Mouse (Mus musculus) limb, embryonic 15.5 days (tissue): ENCODE results near the gene Sept6. TPM values are rescaled to one million over a fixed set of nuclear protein-coding genes. Genes with fewer than 3 reads are reported as not detected.
A peak's percentile ranks its signal among the peaks of the same experiment; 100 is the strongest.

Source experiments
- ATAC-seq: fragments of 200-750 bp; cut with Nextera tagmentation; 2 replicates; pipeline ENCODE4 v1.8.0; 2017; ENCODE audit warnings: low read depth, moderate TSS enrichment; ENCODE audit not compliant: insufficient number of reproducible peaks, low FRiP score, low TSS enrichment
- H3K27ac ChIP-seq: fragments of 300-500 bp; sonication (generic); 2 replicates; pipeline ENCODE4 v1.5.1; 2015; ENCODE audit warnings: moderate library complexity, mild to moderate bottlenecking, inconsistent platforms
- H3K27me3 ChIP-seq: fragments of 300-500 bp; sonication (generic); 2 replicates; pipeline ENCODE4 v1.6.1; 2015; ENCODE audit warnings: inconsistent platforms
- H3K36me3 ChIP-seq: fragments of 300-500 bp; sonication (generic); 2 replicates; pipeline ENCODE4 v1.6.1; 2015; ENCODE audit warnings: inconsistent platforms
- H3K4me1 ChIP-seq: fragments of 300-500 bp; sonication (generic); 2 replicates; pipeline ENCODE4 v1.6.1; 2015; ENCODE audit warnings: inconsistent platforms
- H3K4me2 ChIP-seq: fragments of 300-500 bp; sonication (generic); 2 replicates; pipeline ENCODE4 v1.6.1; 2015; ENCODE audit warnings: mild to moderate bottlenecking, inconsistent platforms
- H3K4me3 ChIP-seq: fragments of 300-500 bp; sonication (generic); 2 replicates; pipeline ENCODE4 v1.5.1; 2015; ENCODE audit warnings: mild to moderate bottlenecking, inconsistent platforms
- H3K9ac ChIP-seq: fragments of 300-500 bp; sonication (generic); 2 replicates; pipeline ENCODE4 v1.6.1; 2015; ENCODE audit warnings: inconsistent platforms
- H3K9me3 ChIP-seq: fragments of 300-500 bp; sonication (generic); 2 replicates; pipeline ENCODE4 v1.6.1; 2016; ENCODE audit warnings: inconsistent platforms
- WGBS: fragments of 180-500 bp; shearing (Covaris S2); methylation state at CpG from one replicate; pipeline ENCODE4 v1.1.7; 2015; 5-methylcytosine and 5-hydroxymethylcytosine counted together
- polyA plus RNA-seq: library from polyadenylated mRNA; unstranded; fragments of >200 nt; fragmentation: Nextera tagmentation; extraction: Ambion mirVana; gene quantifications from 2 replicates; pipeline ENCODE4 v1.2.1, GENCODE M21; 2015

Gene Sept6
- polyA plus RNA-seq, 1 experiment from 2014 or later = 43.9 TPM

DNA sequence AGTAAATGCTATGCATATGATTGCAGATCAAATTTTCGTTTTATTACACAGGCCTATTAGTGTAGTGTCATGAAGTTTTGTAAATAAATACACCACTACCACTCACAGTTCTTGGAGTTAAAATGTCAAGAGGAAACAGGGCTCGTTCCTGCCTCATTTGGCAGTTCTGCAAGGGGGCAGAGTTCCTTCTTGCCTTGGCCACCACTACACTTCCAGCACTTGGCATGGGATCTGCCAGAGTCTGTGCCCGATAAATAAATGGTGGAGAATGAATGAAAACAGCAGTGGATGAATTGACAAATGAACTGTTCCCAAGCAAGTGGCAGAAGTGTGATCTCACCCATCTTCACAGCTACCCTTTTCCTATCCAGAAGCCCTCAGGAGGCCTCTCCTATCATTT is 6.6 kb downstream of the Sept6 start:
- Histone ChIP-seq H3K27me3 (no peaks in the 10 kb centered on the region), H3K36me3 (no peaks in the 10 kb centered on the region), H3K4me3 (no peak overlapping the region), H3K9me3 (no peaks in the 10 kb centered on the region), H3K9ac (no peak overlapping the region), H3K27ac (no peak overlapping the region), H3K4me2 (no peak overlapping the region), H3K4me1 (peaks cover 15% of the 10 kb centered on the region; the same call in 1 of the 2 replicates)
- no peak for ATAC-seq
- WGBS = 50% methylated on average over 3 of the region's 3 CpGs

DNA sequence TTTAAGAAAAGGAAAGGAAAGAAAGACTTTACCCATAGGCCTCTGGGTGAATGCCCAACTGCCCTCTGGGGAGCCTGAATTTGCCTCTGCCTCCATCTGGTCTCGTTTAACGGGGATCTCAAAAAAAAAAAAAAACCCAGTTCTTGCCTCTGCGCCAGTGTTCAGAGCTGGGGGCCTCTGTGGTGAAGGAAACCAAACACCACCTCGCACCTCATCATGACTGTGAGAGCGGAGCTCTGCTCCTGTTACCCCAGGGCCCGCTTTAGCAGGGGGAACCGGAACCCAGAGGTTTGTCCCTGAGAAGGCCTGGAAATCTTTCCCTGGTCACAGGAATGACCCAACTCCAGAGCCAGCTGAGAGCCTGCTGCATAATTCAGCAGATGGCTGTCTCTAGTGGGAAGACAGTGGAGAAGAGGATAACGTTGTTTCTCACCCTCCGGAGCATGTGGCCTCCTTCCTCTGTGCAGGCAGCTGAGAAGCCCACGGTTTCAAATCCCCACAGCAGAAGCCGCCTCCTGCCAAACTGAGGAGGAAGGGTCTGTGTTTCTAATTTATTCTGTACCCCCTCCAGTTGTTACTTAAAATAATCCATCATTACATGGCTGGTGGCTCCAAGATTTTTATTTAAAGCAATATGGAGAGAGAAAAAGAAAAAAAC is 7.8 kb downstream of the Sept6 start:
- H3K36me3 ChIP-seq = no peaks in the 10 kb centered on the region
- H3K9ac ChIP-seq = no peak overlapping the region
- H3K9me3 ChIP-seq = no peaks in the 10 kb centered on the region
- H3K27ac ChIP-seq = peak overlapping the region; percentile 82
- peak; percentile 90 for ATAC-seq
- H3K4me2 ChIP-seq = peak overlapping the region; percentile 22; the same call in 1 of the 2 replicates
- H3K4me3 ChIP-seq = no peak overlapping the region
- no peaks in the 10 kb centered on the region for H3K27me3 ChIP-seq
- peaks cover 15% of the 10 kb centered on the region; the same call in 1 of the 2 replicates for H3K4me1 ChIP-seq
- WGBS = 30% methylated on average over 10 of the region's 11 CpGs

DNA sequence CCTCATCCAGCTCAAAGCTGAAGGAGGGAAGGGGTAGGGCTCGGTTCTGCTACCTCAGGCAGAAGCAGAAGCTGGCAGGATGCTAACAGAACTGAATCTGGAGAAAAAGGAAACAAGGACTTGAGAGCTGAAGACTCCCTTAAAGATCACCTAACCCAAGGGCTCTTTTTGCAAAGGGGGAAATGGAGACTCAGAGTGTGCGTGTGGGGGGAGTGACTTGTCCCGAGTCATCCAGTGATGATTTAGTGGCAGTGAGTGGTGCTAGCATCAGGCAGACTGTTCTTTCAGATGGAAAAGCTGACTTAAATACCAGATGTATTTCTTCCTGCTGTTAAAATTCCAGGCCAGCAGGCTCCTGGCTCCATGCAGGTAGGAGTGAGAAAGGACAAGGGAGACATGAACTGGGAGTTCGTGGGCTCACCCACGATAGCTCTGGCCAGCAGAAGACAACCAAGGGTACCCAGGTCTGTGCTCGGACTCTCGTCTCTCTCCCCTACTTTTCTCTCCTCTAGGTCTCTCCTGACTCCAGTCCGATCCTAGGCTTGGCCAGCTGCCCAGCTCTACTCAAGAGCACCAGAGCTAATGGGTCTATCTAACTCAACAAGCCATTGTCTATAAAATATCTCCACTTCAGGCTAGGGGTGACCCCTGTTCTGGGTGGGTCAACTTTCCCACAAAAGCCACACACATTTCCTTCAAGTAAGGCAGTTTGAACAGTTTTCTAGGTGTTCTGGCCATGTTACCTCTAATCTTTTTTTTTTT is 8.5 kb downstream of the Sept6 start:
- peak; percentile 57 for ATAC-seq
- H3K27me3 ChIP-seq = no peaks in the 10 kb centered on the region
- H3K4me1 ChIP-seq = peaks cover 15% of the 10 kb centered on the region; the same call in 1 of the 2 replicates
- 39% methylated on average over 8 of the region's 8 CpGs for WGBS
- no peaks in the 10 kb centered on the region for H3K9me3 ChIP-seq
- H3K4me2 ChIP-seq = 0 out of 2 replicates have a peak overlapping the region, but pooled peaks have one; percentile 20
- no peak overlapping the region for H3K9ac ChIP-seq
- peak overlapping the region; percentile 82 for H3K27ac ChIP-seq
- H3K36me3 ChIP-seq = no peaks in the 10 kb centered on the region
- H3K4me3 ChIP-seq = no peak overlapping the region

DNA sequence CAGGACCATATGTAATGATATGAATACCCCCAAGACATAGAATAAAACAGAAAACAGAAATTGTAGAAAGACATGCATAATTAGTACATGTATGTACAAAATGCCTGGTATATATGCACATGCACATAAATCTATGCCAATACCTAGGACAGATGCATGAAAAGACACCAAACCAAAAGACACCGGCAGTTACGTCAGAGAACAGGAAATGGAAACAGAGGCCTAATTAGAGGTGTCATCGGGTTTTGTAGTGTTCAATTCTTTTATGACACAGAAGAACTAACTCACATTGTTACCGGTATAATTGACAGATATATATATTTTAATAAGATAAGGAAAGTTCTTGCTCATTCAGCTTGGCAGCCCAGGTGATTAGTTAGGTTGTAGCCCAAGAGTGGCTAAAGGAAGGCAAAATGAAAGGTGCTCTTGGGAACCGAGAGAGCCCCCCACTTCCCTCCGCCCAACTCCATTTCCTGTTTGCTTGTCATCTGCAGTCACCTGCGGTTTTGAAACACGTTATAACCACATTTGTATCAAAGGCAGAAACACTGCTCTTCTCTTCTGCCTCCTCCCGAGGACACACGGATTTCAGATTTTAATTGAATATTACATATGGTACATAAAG is 10.9 kb downstream of the Sept6 start:
- Histone ChIP-seq H3K27ac (no peak overlapping the region), H3K4me2 (no peak overlapping the region), H3K4me1 (peaks cover 15% of the 10 kb centered on the region; the same call in 1 of the 2 replicates), H3K9ac (no peak overlapping the region), H3K4me3 (no peak overlapping the region), H3K27me3 (no peaks in the 10 kb centered on the region), H3K9me3 (no peaks in the 10 kb centered on the region), H3K36me3 (no peaks in the 10 kb centered on the region)
- ATAC-seq = no peak
- WGBS = 79% methylated on average over 10 of the region's 10 CpGs

DNA sequence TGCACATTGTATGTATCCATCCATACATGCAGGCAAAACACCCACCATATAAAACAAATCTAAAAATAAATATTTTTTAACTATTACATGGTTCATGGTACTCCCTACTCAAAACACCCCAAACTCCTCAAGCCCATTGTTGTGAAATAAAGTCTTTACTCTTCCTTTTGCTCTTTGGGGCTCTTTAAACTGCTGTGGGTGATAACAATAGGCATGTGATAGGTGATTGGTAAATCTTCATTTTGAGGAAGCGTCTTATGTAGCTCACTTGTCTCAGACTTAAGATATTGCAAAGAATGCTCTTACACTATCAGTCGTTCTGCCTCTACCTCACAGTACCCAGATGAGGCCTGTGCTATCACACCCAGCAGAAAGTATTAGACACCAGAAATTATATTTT is 13.7 kb downstream of the Sept6 start:
- no peak overlapping the region for H3K9ac ChIP-seq
- H3K27me3 ChIP-seq = no peaks in the 10 kb centered on the region
- H3K4me3 ChIP-seq = no peak overlapping the region
- 88% methylated on average over 2 of the region's 2 CpGs for WGBS
- ATAC-seq = no peak
- H3K9me3 ChIP-seq = no peaks in the 10 kb centered on the region
- no peak overlapping the region for H3K27ac ChIP-seq
- no peak overlapping the region for H3K4me2 ChIP-seq
- H3K4me1 ChIP-seq = no peaks in the 10 kb centered on the region
- no peaks in the 10 kb centered on the region for H3K36me3 ChIP-seq

DNA sequence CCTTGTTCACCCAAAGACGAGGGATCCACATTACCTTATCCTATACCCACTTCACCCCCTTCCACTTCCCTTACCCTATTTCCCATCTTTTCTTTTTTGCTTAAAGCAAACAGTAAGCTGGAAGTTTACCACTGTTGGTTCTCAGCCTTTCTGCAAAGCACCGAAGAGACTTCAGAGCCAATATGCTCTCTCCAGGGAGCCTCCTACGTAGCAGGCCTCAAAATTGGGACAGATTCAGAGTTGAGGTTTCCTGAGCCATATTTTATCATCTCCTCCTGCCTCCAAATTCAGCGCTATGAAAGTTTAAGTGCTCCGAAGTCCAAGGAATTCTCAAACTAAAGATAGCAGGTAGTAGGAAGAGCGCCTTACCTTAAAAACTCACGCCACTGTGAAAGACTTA is 14.6 kb downstream of the Sept6 start:
- ATAC-seq = no peak
- Histone ChIP-seq H3K9ac (no peak overlapping the region), H3K27ac (no peak overlapping the region), H3K36me3 (no peaks in the 10 kb centered on the region), H3K4me2 (no peak overlapping the region), H3K4me3 (no peak overlapping the region), H3K27me3 (no peaks in the 10 kb centered on the region), H3K4me1 (no peaks in the 10 kb centered on the region), H3K9me3 (no peaks in the 10 kb centered on the region)
- WGBS = 81% methylated on average over 7 of the region's 7 CpGs

DNA sequence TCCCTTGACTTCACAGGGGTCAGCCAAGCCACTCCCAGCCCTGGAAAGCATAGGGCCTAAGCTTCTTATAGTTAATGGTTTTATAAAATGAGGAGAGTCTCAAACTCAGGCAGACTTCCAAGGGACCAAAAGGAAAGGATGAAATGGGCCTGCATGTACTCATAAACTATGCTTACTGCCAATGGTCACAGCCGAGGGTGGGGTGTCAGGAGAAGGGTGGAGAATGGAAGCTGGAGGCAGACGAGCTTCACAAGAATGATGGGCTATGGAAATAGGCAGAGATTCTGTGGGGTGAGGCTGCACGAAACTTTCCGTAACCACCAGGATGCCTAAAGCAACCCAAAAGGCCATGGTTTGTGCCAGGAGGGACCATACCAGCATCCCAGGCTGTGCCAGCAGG is 15.3 kb downstream of the Sept6 start:
- Histone ChIP-seq H3K4me3 (no peak overlapping the region), H3K27me3 (no peaks in the 10 kb centered on the region), H3K9me3 (no peaks in the 10 kb centered on the region), H3K36me3 (no peaks in the 10 kb centered on the region), H3K9ac (no peak overlapping the region), H3K4me1 (no peaks in the 10 kb centered on the region), H3K27ac (peak overlapping the region; percentile 44; the same call in 1 of the 2 replicates), H3K4me2 (no peak overlapping the region)
- ATAC-seq = peak; percentile 52; the same call in 1 of the 2 replicates
- WGBS = 67% methylated on average over 4 of the region's 4 CpGs

DNA sequence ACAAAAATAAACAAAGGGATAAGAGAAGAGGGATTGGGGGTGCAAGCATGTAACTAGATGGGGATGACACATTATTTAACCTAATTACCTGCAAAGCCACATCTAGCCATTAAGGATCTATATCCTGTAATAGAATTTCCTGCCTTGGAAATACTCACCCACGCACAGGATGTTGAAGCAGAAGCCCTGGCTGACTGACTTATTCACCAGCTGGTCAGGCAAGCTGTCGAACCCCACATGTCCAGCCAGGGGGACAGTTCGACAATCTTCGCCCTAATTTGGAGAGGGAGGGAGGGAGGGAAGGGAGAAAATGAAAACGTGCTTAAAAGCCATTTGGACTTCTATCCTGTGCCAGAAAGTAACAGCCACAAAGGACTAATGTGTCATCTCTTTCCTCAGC is 16.7 kb downstream of the Sept6 start:
- Histone ChIP-seq H3K4me3 (no peak overlapping the region), H3K9me3 (no peaks in the 10 kb centered on the region)
- 55% methylated on average over 5 of the region's 5 CpGs for WGBS

DNA sequence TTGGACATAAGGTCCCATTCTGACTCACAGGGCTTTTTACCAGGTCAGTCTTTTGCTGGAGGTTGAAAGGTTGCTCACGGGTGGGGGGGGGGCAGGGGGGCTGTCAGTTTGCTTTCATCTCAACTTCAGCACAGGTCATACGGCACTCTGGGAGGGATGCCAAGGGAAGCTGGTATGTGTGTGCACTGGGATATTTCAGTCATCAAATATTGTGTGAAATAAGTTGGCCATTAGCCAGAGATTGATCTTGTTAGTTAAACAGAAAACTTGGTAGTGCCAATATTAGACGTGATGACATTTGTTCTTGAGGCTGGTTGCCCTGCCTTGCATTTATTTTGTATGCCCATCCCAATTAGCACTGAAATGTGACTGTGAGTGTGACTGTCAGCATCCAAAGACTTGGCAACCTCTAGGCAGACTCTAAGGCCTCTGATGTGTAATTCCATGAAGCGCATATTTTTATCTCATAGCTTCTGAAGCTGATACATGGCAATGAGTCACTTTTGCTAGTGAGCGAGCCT is 18.6 kb downstream of the Sept6 start:
- Histone ChIP-seq H3K27me3 (no peaks in the 10 kb centered on the region), H3K9me3 (no peaks in the 10 kb centered on the region), H3K4me1 (no peaks in the 10 kb centered on the region), H3K4me2 (no peak overlapping the region), H3K4me3 (no peak overlapping the region), H3K36me3 (no peaks in the 10 kb centered on the region), H3K9ac (no peak overlapping the region), H3K27ac (no peak overlapping the region)
- WGBS = 76% methylated on average over 5 of the region's 5 CpGs
- no peak for ATAC-seq

More for the DNA sequence above, 16.7 kb downstream of the Sept6 start:
- Histone ChIP-seq H3K9ac (no peak overlapping the region), H3K4me1 (no peaks in the 10 kb centered on the region), H3K27ac (no peak overlapping the region), H3K36me3 (no peaks in the 10 kb centered on the region), H3K4me2 (no peak overlapping the region), H3K27me3 (no peaks in the 10 kb centered on the region)
- no peak for ATAC-seq

DNA sequence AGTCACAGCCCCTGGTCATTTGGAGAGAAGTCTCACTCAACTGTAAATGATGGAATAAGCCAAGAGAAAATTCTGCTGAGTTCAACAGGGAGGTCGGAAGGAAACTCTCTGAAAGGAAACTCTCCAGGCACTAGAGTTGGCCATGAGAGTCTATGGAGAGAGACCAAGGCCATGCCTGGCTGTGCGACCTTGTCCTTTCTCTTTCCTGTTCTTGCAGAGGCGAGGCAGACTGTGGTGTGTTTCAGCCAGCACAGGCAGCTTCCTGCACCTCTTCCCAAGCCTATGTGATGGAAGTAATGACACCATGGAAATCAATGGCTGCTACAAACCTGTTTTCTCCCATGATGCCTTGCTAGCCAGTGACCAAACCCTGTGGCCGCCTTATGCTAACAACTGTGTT is 20.4 kb downstream of the Sept6 start:
- no peaks in the 10 kb centered on the region for H3K36me3 ChIP-seq
- H3K27me3 ChIP-seq = no peaks in the 10 kb centered on the region
- no peaks in the 10 kb centered on the region for H3K4me1 ChIP-seq
- H3K9ac ChIP-seq = no peak overlapping the region
- H3K9me3 ChIP-seq = no peaks in the 10 kb centered on the region
- H3K4me3 ChIP-seq = no peak overlapping the region
- no peak overlapping the region for H3K27ac ChIP-seq
- no peak for ATAC-seq
- no peak overlapping the region for H3K4me2 ChIP-seq
- 83% methylated on average over 4 of the region's 4 CpGs for WGBS

DNA sequence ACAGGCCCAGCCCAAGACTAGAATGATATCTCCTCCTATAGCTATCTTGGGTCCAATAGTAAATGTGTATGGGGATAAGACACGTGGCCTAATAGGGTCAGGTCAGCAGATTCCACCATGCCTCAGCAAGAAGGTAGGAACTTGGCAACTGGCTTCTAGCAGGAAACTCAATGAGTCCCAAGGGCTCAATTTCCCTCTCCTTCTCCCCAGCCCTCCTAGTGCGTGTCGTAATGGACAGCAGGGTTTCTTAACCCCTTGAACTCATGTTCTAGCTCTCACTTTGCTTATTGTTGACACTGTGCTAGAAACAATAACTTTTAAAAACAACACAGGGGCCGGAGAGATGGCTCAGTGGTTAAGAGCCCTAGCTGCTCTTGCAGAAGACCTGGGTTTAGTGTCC is 22.1 kb downstream of the Sept6 start:
- no peak overlapping the region for H3K27ac ChIP-seq
- no peaks in the 10 kb centered on the region for H3K9me3 ChIP-seq
- no peaks in the 10 kb centered on the region for H3K36me3 ChIP-seq
- H3K27me3 ChIP-seq = no peaks in the 10 kb centered on the region
- 60% methylated on average over 4 of the region's 4 CpGs for WGBS
- ATAC-seq = no peak
- no peaks in the 10 kb centered on the region for H3K4me1 ChIP-seq
- H3K4me2 ChIP-seq = no peak overlapping the region
- H3K9ac ChIP-seq = no peak overlapping the region
- H3K4me3 ChIP-seq = no peak overlapping the region

DNA sequence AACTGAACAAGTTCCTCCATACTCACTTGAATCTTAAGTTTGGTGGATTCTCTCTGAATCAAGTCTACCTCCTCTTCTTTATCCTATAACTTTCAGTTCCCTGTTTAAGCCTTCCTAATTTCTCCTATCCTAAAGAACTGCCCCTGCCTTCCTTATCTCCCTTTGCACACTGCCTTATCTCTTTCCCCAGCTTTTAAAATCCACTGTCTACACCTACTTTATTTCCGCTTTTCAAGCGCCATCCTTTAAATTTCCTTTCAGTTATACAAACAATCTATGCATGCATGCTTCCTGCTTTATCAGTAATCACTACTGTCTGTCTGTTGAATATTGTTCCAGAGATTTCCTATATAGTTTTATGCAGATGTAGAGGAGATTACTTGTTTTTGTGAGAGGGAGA is 34.9 kb downstream of the Sept6 start:
- no peak overlapping the region for H3K9ac ChIP-seq
- H3K4me1 ChIP-seq = no peaks in the 10 kb centered on the region
- H3K27me3 ChIP-seq = no peaks in the 10 kb centered on the region
- 93% methylated on average over 2 of the region's 2 CpGs for WGBS
- H3K9me3 ChIP-seq = no peaks in the 10 kb centered on the region
- H3K4me3 ChIP-seq = no peak overlapping the region
- no peak overlapping the region for H3K27ac ChIP-seq
- no peak for ATAC-seq
- H3K36me3 ChIP-seq = no peaks in the 10 kb centered on the region
- no peak overlapping the region for H3K4me2 ChIP-seq
